Mouse (Mus musculus) liver, embryonic 14.5 days (tissue): ENCODE measurements around the gene Pstpip1.

Source experiments
- CTCF ChIP-seq: IDR thresholded peaks from 2 replicates; pipeline ENCODE4 v1.5.1; 2016; ENCODE audit warnings: antibody characterized with exemption, low read depth, control low read depth
- EP300 ChIP-seq: IDR thresholded peaks from 2 replicates; pipeline ENCODE4 v1.6.1; 2016; ENCODE audit warnings: antibody characterized with exemption, low read depth

DNA sequence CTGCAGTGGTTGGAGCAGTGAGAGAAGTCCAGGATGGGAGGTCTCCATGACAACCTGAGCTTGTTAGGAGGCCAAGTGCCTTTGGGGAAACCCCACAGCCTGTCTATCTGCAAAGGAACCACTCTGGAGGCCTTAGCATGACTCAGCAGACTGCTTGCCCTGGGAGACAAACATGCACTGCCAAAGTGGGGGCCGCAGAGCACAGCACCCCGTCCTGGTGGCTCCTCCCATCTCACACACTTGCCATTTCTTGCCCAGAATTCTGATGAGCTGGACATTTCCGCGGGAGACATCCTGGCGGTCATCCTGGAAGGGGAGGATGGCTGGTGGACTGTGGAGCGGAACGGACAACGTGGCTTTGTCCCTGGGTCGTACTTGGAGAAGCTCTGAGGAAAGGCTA is 38.6 kb downstream of the Pstpip1 start:
- TF ChIP-seq EP300 (no peak), CTCF (no peak)
